Mouse (Mus musculus) heart, embryonic 14.5 days (tissue): ENCODE measurements around the gene Gkn2. TPM values are rescaled to one million over a fixed set of nuclear protein-coding genes. Genes with fewer than 3 reads are reported as not detected.

Source experiments
- ATAC-seq: fragments of 200-750 bp; cut with Nextera tagmentation; 2 replicates; pipeline ENCODE4 v1.8.0; 2017; ENCODE audit warnings: low read depth, moderate TSS enrichment; ENCODE audit not compliant: insufficient number of reproducible peaks, insufficient read depth, low FRiP score
- H3K27ac ChIP-seq, 2 experiments: fragments of 200-500 bp in 1 of 2; fragments of 300-500 bp in 1 of 2; sonication (generic) in 1 of 2; replicated peaks in 1 of 2; 2 replicates each; pipeline ENCODE4 v1.5.1; 2012 to 2014; ENCODE audit warnings: low read depth in 2 of 2, low read length in 2 of 2, control low read depth in 1 of 2, mild to moderate bottlenecking in 1 of 2, mixed read lengths in 1 of 2; ENCODE audit not compliant: control insufficient read depth in 1 of 2, insufficient read depth in 1 of 2
- H3K27me3 ChIP-seq: fragments of 300-500 bp; sonication (generic); 2 replicates; pipeline ENCODE4 v1.6.1; 2014; ENCODE audit warnings: mild to moderate bottlenecking, low read length, control low read depth; ENCODE audit not compliant: control insufficient read depth, insufficient read depth
- H3K36me3 ChIP-seq: fragments of 300-500 bp; sonication (generic); 2 replicates; pipeline ENCODE4 v1.6.1; 2014; ENCODE audit warnings: mild to moderate bottlenecking, control low read depth, low read length, mixed read lengths; ENCODE audit not compliant: control insufficient read depth, insufficient read depth
- H3K4me1 ChIP-seq, 2 experiments: fragments of 200-500 bp in 1 of 2; fragments of 300-500 bp in 1 of 2; sonication (generic) in 1 of 2; 2 replicates each; pipeline ENCODE4 v1.6.1; 2012 to 2014; ENCODE audit warnings: low read length in 2 of 2, control low read depth in 1 of 2, mixed read lengths in 1 of 2; ENCODE audit not compliant: control insufficient read depth in 2 of 2, insufficient read depth in 2 of 2
- H3K4me2 ChIP-seq: fragments of 300-500 bp; sonication (generic); 2 replicates; pipeline ENCODE4 v1.6.1; 2014; ENCODE audit warnings: mild to moderate bottlenecking, low read length
- H3K4me3 ChIP-seq, 2 experiments: fragments of 200-500 bp in 1 of 2; fragments of 300-500 bp in 1 of 2; sonication (generic) in 1 of 2; 2 replicates each; pipeline ENCODE4 v1.5.1; 2012 to 2014; ENCODE audit warnings: low read length in 2 of 2, mild to moderate bottlenecking in 2 of 2, control low read depth in 1 of 2, low read depth in 1 of 2, moderate library complexity in 1 of 2; ENCODE audit not compliant: control insufficient read depth in 1 of 2, insufficient read depth in 1 of 2
- H3K9ac ChIP-seq: fragments of 300-500 bp; sonication (generic); 2 replicates; pipeline ENCODE4 v1.6.1; 2014; ENCODE audit warnings: mild to moderate bottlenecking, low read length
- H3K9me3 ChIP-seq: fragments of 300-500 bp; sonication (generic); 2 replicates; pipeline ENCODE4 v1.6.1; 2016; ENCODE audit warnings: low read length, control low read depth; ENCODE audit not compliant: control insufficient read depth
- WGBS: fragments of 180-500 bp; shearing (Covaris S2); extraction: QIAGEN DNeasy Blood & Tissue Kit; methylation state at CpG from one replicate; pipeline ENCODE4 v1.1.7; 2014; 5-methylcytosine and 5-hydroxymethylcytosine counted together
- polyA plus RNA-seq: library from polyadenylated mRNA; unstranded; fragments of >200 nt; fragmentation: Nextera tagmentation; extraction: Ambion mirVana; gene quantifications from 2 replicates; pipeline ENCODE4 v1.2.1, GENCODE M21; 2014

Gkn2 gene
- polyA plus RNA-seq, 1 experiment from 2014 or later, result not detected

DNA sequence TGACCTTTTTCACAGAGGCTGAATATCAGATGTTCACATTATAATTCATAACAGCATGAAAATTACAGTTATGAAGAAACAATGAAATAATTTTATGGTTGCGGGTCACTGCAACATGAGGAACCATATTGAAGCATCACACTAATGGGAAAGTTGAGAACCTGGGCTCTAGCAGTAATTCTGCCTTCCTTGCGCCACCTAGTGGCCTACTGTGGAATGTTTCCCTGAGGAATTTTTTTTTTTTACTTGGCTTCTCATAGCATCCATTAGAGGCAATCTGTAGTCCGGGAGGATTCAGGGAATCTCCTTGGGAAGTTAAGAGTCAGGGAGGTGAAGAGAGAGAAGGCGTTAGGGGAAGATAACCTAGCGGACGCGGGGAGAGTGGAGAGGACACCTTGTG, 13.0 kb downstream of the Gkn2 start:
- no peak overlapping the region for H3K4me2 ChIP-seq
- H3K9ac ChIP-seq, result no peak overlapping the region
- H3K27me3 ChIP-seq, result peaks cover 80% of the 10 kb centered on the region
- no peak overlapping the region for H3K4me3 ChIP-seq
- H3K9me3 ChIP-seq, result no peaks in the 10 kb centered on the region
- H3K36me3 ChIP-seq, result no peaks in the 10 kb centered on the region
- peaks cover 0 to 14% of the 10 kb centered on the region in 2 experiments; a peak in 3 of 4 replicates for H3K4me1 ChIP-seq
- no peak for ATAC-seq
- WGBS, result 9% methylated on average over 7 of the region's 7 CpGs
- H3K27ac ChIP-seq, result no peak overlapping the region

DNA sequence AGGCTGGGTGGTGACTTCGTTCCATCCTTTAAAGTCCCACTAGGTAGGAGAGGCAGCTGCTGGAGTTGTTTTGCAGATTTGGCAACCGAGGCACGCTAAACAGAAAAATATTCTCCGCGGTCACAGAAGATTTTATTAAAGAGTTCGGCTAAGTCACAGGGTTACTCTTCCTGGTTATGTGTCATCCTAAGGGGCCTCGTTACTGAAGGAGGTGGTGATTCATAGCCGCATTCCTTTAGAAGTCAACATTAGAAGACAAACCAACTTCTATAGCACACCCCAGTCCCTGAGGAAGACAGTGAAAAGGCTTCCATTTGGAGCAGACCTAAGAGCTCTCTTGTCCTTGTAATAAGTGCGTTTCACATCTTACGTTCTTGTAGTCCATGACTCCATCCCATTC, 13.5 kb downstream of the Gkn2 start:
- H3K9ac ChIP-seq, result no peak overlapping the region
- H3K4me2 ChIP-seq, result no peak overlapping the region
- no peaks in the 10 kb centered on the region for H3K9me3 ChIP-seq
- H3K27me3 ChIP-seq, result peaks cover 78% of the 10 kb centered on the region
- 75% methylated on average over 10 of the region's 10 CpGs for WGBS
- no peak overlapping the region for H3K4me3 ChIP-seq
- H3K4me1 ChIP-seq, result peaks cover 0 to 14% of the 10 kb centered on the region in 2 experiments; a peak in 3 of 4 replicates
- no peak for ATAC-seq
- H3K27ac ChIP-seq, result no peak overlapping the region
- no peaks in the 10 kb centered on the region for H3K36me3 ChIP-seq

GRCm38 (mm10) chr6:87388877-87389276, 15.7 kb downstream of the Gkn2 start, which contains the start of gene Gkn3:
Gene Gkn3, minus strand, starts transcription at chr6:87388935.
- H3K36me3 ChIP-seq, result no peaks in the 10 kb centered on the region
- H3K27me3 ChIP-seq, result peaks cover 74% of the 10 kb centered on the region
- H3K9me3 ChIP-seq, result no peaks in the 10 kb centered on the region
- peaks cover 2 to 14% of the 10 kb centered on the region in 2 experiments; a peak in 3 of 4 replicates for H3K4me1 ChIP-seq
- no peak within 1 kb of the TSS for H3K4me3 ChIP-seq
- ATAC-seq, result no peak
- WGBS, result 46% methylated on average over 7 of the region's 7 CpGs
- no peak within 1 kb of the TSS for H3K9ac ChIP-seq
- H3K27ac ChIP-seq, result no peak within 1 kb of the TSS
- H3K4me2 ChIP-seq, result no peak within 1 kb of the TSS

- 21% methylated on average over 5 of the region's 5 CpGs for WGBS
- Histone ChIP-seq H3K27ac (no peak overlapping the region), H3K4me2 (no peak overlapping the region)
Observed at GRCm38 (mm10) chr6:87389455-87389989, 16.4 kb downstream of the Gkn2 start.

DNA sequence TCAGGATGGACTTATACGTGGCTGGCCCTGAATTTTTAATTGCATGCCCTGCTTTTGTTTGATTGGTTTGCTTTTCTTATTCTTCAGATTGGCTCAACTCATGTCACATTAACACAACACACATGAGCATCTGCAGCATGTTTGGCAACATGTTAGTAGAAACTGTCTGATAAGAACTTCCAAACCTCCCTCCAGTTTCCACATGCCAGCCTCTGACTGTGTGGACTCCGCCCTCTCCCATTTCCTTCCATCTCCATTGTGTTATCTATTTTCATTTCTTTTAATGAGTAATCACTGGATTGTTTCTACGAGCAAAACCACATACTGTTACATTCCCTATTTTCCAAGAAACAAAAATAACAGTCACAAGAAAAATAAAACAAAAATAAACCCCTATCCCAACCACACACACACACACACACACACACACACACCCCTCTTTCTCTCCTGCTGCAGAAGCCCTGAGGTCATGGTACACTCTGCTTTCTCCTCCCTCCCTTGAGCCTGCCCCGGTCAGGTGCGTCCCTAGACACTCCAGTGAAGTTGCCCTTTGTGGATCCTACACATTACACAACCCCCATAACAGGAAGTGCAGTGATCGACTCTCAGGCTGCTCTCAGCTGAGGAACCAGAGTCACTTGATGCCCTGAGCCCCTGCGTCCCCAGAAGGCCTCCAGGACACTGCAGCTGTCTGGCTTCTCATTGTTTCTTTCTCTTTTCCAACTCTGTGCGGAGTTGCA, 20.5 kb downstream of the Gkn2 start:
- 63% methylated on average over 8 of the region's 8 CpGs for WGBS
- no peak overlapping the region for H3K9ac ChIP-seq
- H3K4me2 ChIP-seq, result no peak overlapping the region
- no peak overlapping the region for H3K27ac ChIP-seq
- no peaks in the 10 kb centered on the region for H3K36me3 ChIP-seq
- no peak for ATAC-seq
- H3K4me1 ChIP-seq, result peaks cover 6 to 12% of the 10 kb centered on the region in 2 experiments
- H3K9me3 ChIP-seq, result no peaks in the 10 kb centered on the region
- H3K4me3 ChIP-seq, result no peak overlapping the region
- peaks cover 81% of the 10 kb centered on the region for H3K27me3 ChIP-seq

More at GRCm38 (mm10) chr6:87389455-87389989, 16.4 kb downstream of the Gkn2 start:
- H3K27me3 ChIP-seq, result peaks cover 80% of the 10 kb centered on the region
- H3K4me1 ChIP-seq, result peaks cover 4 to 12% of the 10 kb centered on the region in 2 experiments; a peak in 3 of 4 replicates
- no peak overlapping the region for H3K4me3 ChIP-seq
- H3K9me3 ChIP-seq, result no peaks in the 10 kb centered on the region
- ATAC-seq, result no peak
- no peaks in the 10 kb centered on the region for H3K36me3 ChIP-seq
- no peak overlapping the region for H3K9ac ChIP-seq

DNA sequence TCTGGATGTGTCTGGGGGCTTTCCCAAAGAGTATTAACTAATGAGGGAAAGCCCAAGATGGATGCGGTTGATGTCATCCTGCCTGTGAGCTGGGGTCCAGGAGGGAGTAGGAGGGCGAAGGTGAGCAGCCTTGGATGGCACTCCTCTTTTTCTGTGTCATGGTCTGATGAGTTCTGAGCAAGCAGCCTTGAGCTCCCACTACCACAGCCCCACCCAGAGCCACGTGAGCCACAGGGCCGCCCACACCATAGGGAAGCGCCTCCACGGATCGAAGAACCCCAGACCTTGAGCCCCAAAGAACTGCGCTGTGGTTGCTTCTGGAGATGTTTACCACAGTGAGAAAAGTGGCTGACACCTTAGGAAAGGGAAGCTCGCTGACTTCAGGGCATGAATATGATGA, 21.6 kb downstream of the Gkn2 start:
- H3K4me1 ChIP-seq, result peaks cover 11 to 15% of the 10 kb centered on the region in 2 experiments
- H3K9me3 ChIP-seq, result no peaks in the 10 kb centered on the region
- H3K4me2 ChIP-seq, result peak overlapping the region; percentile 36; the same call in 1 of the 2 replicates
- H3K4me3 ChIP-seq, result no peak overlapping the region
- H3K36me3 ChIP-seq, result no peaks in the 10 kb centered on the region
- WGBS, result 67% methylated on average over 9 of the region's 9 CpGs
- peaks cover 80% of the 10 kb centered on the region for H3K27me3 ChIP-seq
- no peak overlapping the region for H3K9ac ChIP-seq
- H3K27ac ChIP-seq, result no peak overlapping the region
- ATAC-seq, result no peak

- no peak for ATAC-seq
- Histone ChIP-seq H3K27ac (no peak overlapping the region), H3K4me1 (peaks cover 20 to 31% of the 10 kb centered on the region in 2 experiments), H3K9ac (no peak overlapping the region), H3K4me3 (no peak overlapping the region), H3K9me3 (no peaks in the 10 kb centered on the region), H3K4me2 (no peak overlapping the region), H3K27me3 (peaks cover 57% of the 10 kb centered on the region), H3K36me3 (no peaks in the 10 kb centered on the region)
- under 1% methylated on average over 5 of the region's 5 CpGs for WGBS
Observed at GRCm38 (mm10) chr6:87399137-87399536, 26.0 kb downstream of the Gkn2 start.
